Mouse (Mus musculus): ENCODE data around the gene Ptpn14.
"Not testable (repeated sequence)": the region's sequence is repeated elsewhere in the genome, so short reads cannot be mapped to it uniquely, and the experiment has no call there.

The Ptpn14 gene

GRCm38 (mm10) chr1:189727884-189728783 lies at the start of gene Ptpn14:
TSS of gene Ptpn14 (plus strand) at chr1:189728268.
- DNase-seq (ENCODE audit: low spot score): no peak

GRCm38 (mm10) chr1:189679555-189679954 lies 48.5 kb upstream of the Ptpn14 start:
- DNase-seq (ENCODE audit: low spot score): no peak

- DNase-seq (ENCODE audit: low spot score): no peak
These were observed 43.2 kb upstream of the Ptpn14 start for GRCm38 (mm10) chr1:189684786-189685415.

- no peak for DNase-seq (ENCODE audit: low spot score)
These were observed 42.0 kb upstream of the Ptpn14 start for GRCm38 (mm10) chr1:189686025-189686424.

- peak; percentile 97 for DNase-seq (ENCODE audit: low spot score)
These were observed 40.2 kb upstream of the Ptpn14 start, which contains the start of gene Cenpf for GRCm38 (mm10) chr1:189687654-189688387. TSS of gene Cenpf (minus strand) at chr1:189688086.

GRCm38 (mm10) chr1:189688388-189688750 lies 39.7 kb upstream of the Ptpn14 start:
- no peak for DNase-seq (ENCODE audit: low spot score)

GRCm38 (mm10) chr1:189689050-189689833 lies 38.8 kb upstream of the Ptpn14 start:
- DNase-seq (ENCODE audit: low spot score): no peak

GRCm38 (mm10) chr1:189692442-189692841 lies 35.6 kb upstream of the Ptpn14 start:
- DNase-seq (ENCODE audit: low spot score): not testable (repeated sequence)

- no peak for DNase-seq (ENCODE audit: low spot score)
These were observed 33.7 kb upstream of the Ptpn14 start for GRCm38 (mm10) chr1:189694391-189694790.

- DNase-seq (ENCODE audit: low spot score): no peak
These were observed 32.7 kb upstream of the Ptpn14 start for GRCm38 (mm10) chr1:189695321-189695720.

GRCm38 (mm10) chr1:189698416-189698815 lies 29.7 kb upstream of the Ptpn14 start:
- DNase-seq (ENCODE audit: low spot score): no peak

GRCm38 (mm10) chr1:189700186-189700585 lies 27.9 kb upstream of the Ptpn14 start:
- DNase-seq (ENCODE audit: low spot score): no peak

- DNase-seq (ENCODE audit: low spot score): peak; percentile 68
These were observed 27.1 kb upstream of the Ptpn14 start for GRCm38 (mm10) chr1:189700990-189701389.

GRCm38 (mm10) chr1:189703156-189703555 lies 24.9 kb upstream of the Ptpn14 start:
- no peak for DNase-seq (ENCODE audit: low spot score)

- no peak for DNase-seq (ENCODE audit: low spot score)
These were observed 24.5 kb upstream of the Ptpn14 start for GRCm38 (mm10) chr1:189703591-189703990.

- DNase-seq (ENCODE audit: low spot score): no peak
These were observed 21.9 kb upstream of the Ptpn14 start for GRCm38 (mm10) chr1:189706040-189706645.

- DNase-seq (ENCODE audit: low spot score): no peak
These were observed 21.1 kb upstream of the Ptpn14 start for GRCm38 (mm10) chr1:189707014-189707413.

GRCm38 (mm10) chr1:189707419-189707818 lies 20.6 kb upstream of the Ptpn14 start:
- no peak for DNase-seq (ENCODE audit: low spot score)

GRCm38 (mm10) chr1:189709001-189709400 lies 19.1 kb upstream of the Ptpn14 start:
- DNase-seq (ENCODE audit: low spot score): no peak

- no peak for DNase-seq (ENCODE audit: low spot score)
These were observed 11.9 kb upstream of the Ptpn14 start for GRCm38 (mm10) chr1:189715915-189716797.
